ENCODE assay signal across 12 mouse cellular contexts in the genomic region with DNA sequence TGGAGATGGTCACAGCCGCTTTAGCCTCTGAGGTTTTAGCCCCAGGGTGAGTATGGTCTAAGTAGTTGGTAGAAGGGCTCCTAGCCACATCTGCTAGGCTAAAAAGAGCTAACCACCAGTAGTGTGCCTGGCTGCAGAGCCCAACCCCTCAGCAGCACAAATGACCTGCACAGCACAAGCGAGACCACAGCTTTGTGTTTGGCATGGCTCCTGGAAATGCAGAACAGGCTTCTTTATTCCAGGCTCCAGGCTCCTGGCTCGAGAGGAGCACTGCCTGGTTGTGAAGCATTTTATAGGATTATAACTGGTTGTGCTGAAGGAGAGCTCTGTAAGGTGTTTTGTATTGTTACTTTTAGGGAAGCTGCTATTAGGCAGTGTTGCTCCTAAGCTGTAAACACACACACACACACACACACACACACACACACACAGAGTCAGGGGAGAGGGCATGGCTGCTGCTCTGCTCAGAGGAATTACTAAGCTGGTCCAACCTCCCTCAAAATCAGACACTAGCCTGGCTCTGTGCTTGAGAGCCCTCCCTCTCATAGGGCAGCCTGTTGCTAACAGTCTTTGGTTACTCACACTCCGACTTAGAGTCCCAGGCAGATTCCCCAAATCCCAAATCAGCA.
A peak's percentile ranks its signal among the peaks of the same experiment; 100 is the strongest.
DNase-seq lines count a peak whose midpoint lies in the region; ATAC-seq lines count a peak whose summit lies in the region.
"Had no signal": no experiment of that assay in that cellular context is flagged by ENCODE, and none has a peak within 500 bp of the region (broad histone marks: within the 10 kb centered on the region; RNA-seq: fewer than 3 reads in every experiment).

No protein-coding gene starts in this region.

- 44% methylated on average over 4 of the region's 4 CpGs for WGBS in heart, embryonic 15.5 days
- WGBS in kidney, embryonic 14.5 days, result 63% methylated on average over 4 of the region's 4 CpGs

- no peak for DNase-seq in heart, adult 8-10 months (ENCODE audit: low spot score)
- DNase-seq in 3134 (ENCODE audit: extremely low read depth, insufficient read length, low spot score) (peak; percentile 12), MN1 (ENCODE audit: low spot score) (peak; percentile 66), liver (no peak)
- DNase-seq in gastrocnemius, postnatal 14 days, result peak; percentile 67
- DNase-seq: adrenal gland, postnatal 25 days; kidney, adult 18-20 months; layer of hippocampus, adult 9-11 months; lung, adult 18-20 months had no signal

- H3K4me3 ChIP-seq in heart, embryonic 15.5 days, result no peak overlapping the region
- H3K4me3 ChIP-seq in kidney, embryonic 14.5 days (ENCODE audit: low read length), result no peak overlapping the region

- no peaks in the 10 kb centered on the region for H3K9me3 ChIP-seq in heart, embryonic 15.5 days (replicated peaks)
- no peaks in the 10 kb centered on the region for H3K9me3 ChIP-seq in kidney, embryonic 14.5 days (ENCODE audit: control insufficient read depth, low read length)
- H3K9me3 ChIP-seq: G1E had no signal

- no peaks in the 10 kb centered on the region for H3K27me3 ChIP-seq in heart, embryonic 15.5 days
- peaks cover 4% of the 10 kb centered on the region; the same call in 1 of the 2 replicates for H3K27me3 ChIP-seq in kidney, embryonic 14.5 days (ENCODE audit: control insufficient read depth, insufficient read depth, low read length)

- H3K9ac ChIP-seq in heart, embryonic 15.5 days, result no peak overlapping the region
- H3K9ac ChIP-seq in kidney, embryonic 14.5 days (ENCODE audit: low read depth, low read length), result no peak overlapping the region

- H3K4me1 ChIP-seq in heart, embryonic 15.5 days (replicated peaks), result peaks cover 28% of the 10 kb centered on the region
- no peaks in the 10 kb centered on the region for H3K4me1 ChIP-seq in kidney, embryonic 14.5 days (ENCODE audit: control insufficient read depth, insufficient read depth, low read length)

- intact Hi-C loops in gastrocnemius, postnatal 14 days (cut with DNase I; ENCODE audit: low total_unique reads), result loop anchor here (10.0 kb wide), 2 partner anchors 92 to 138 kb away; a partner anchor contains a TSS

- no peaks in the 10 kb centered on the region for H3K36me3 ChIP-seq in heart, embryonic 15.5 days
- H3K36me3 ChIP-seq in kidney, embryonic 14.5 days (ENCODE audit: control insufficient read depth, insufficient read depth, low read length), result no peaks in the 10 kb centered on the region
- H3K36me3 ChIP-seq: G1E had no signal

- H3K4me2 ChIP-seq in heart, embryonic 15.5 days, result no peak overlapping the region
- H3K4me2 ChIP-seq in kidney, embryonic 14.5 days (replicated peaks; ENCODE audit: low read depth, low read length), result no peak overlapping the region

- no peak for ATAC-seq in heart, embryonic 15.5 days (replicated peaks; ENCODE audit: insufficient number of reproducible peaks, insufficient read depth, low FRiP score, low read depth)
- no peak for ATAC-seq in kidney, embryonic 14.5 days (ENCODE audit: low FRiP score, low TSS enrichment)

- peak overlapping the region; percentile 1; the same call in 1 of the 2 replicates for H3K27ac ChIP-seq in heart, embryonic 15.5 days
- no peak overlapping the region for H3K27ac ChIP-seq in kidney, embryonic 14.5 days (ENCODE audit: low read depth, low read length)

Comparison
In these comparisons a context has a peak if more than half of its experiments do, and no peak if none do; other contexts are left out.
1. DNase-seq: peak in 3134 (single experiment), MN1 (single experiment) and gastrocnemius, postnatal 14 days (single experiment); none in heart, adult 8-10 months (single experiment) and liver (single experiment).